Mouse (Mus musculus): ENCODE data around the gene Clpb.
"Not testable (repeated sequence)": the region's sequence is repeated elsewhere in the genome, so short reads cannot be mapped to it uniquely, and the experiment has no call there.

The Clpb gene

DNA sequence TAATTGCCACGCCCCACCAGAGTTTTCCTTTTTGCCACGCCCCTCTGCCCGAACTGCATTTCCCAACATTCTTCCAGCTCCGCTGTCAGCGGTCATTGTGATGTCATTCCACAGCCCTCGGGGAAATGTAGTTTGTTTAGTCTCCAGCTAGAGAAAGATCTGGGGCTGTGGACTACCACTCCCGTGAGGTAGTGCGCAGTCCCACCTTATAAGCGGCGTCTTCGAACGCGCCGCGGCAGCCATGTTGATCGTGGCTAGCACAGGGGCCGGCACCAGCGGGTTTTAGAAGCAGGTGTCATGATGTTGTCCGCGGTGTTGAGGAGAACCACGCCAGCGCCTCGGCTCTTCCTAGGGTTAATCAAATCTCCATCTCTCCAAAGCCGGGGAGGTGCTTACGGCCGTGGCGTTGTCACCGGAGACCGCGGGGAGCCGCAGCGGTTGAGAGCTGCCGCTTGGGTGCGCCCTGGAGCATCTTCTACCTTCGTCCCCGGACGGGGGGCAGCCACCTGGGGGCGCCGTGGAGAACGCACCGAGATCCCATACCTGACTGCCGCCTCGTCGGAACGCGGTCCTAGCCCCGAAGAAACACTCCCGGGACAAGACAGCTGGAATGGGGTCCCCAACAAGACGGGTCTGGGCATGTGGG lies at the start of gene Clpb:
Clpb (plus strand) TSS at position 120 of the 646 bp plus-strand sequence.
- peak; percentile 50 for DNase-seq (ENCODE audit: low spot score)

DNA sequence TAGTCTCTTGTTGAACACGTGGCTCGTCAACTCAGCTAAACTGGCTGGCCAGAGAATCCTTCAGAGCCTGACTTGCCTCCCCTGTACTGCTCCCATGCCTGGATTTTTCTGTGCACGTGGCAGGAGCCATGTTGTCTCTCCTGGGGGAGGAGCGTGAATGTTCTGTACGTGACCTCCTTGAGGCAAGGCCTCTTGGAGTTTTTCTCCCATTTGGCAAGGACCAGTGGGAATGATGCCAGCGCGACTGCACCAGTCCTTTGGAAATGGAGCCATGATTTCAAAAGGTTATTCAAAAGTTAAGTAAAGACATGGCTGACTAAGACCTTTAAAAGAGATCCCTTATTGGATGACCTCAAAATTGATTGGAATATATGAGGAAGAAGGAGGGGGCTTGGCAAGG lies 48.0 kb upstream of the Clpb start:
- DNase-seq (ENCODE audit: low spot score), result no peak

DNA sequence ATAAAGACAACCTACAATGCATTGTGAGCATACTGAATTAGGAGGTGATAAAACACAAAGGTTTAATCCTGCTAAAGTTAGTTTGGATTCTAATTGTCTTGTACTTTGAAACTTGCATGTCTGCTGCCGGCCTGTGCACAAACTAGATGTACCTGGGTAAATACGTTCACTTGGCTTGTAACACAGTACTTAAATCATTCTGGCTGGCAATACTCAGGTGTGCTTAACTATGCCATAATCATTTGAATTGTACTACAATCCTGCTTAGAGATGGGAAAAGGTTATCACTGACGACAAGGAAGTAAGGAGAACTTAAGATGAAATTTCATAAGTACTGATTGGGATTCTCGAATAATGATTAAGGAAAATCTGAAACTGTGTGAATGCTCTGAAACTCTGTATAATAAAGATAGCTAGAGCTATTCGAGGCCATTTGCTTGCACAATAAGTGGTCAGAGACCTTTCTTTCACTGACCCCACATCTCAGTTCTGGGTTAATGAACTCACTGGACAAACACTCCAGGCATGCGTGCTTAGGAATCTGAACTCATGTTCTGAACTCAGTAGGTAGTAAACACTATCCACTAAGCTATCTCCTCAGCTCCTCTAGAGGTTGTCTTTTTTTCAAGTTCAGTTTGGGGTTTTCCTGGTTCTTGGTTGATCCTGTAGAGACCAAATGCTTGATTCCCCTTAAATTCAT lies 47.1 kb upstream of the Clpb start:
- no peak for DNase-seq (ENCODE audit: low spot score)

DNA sequence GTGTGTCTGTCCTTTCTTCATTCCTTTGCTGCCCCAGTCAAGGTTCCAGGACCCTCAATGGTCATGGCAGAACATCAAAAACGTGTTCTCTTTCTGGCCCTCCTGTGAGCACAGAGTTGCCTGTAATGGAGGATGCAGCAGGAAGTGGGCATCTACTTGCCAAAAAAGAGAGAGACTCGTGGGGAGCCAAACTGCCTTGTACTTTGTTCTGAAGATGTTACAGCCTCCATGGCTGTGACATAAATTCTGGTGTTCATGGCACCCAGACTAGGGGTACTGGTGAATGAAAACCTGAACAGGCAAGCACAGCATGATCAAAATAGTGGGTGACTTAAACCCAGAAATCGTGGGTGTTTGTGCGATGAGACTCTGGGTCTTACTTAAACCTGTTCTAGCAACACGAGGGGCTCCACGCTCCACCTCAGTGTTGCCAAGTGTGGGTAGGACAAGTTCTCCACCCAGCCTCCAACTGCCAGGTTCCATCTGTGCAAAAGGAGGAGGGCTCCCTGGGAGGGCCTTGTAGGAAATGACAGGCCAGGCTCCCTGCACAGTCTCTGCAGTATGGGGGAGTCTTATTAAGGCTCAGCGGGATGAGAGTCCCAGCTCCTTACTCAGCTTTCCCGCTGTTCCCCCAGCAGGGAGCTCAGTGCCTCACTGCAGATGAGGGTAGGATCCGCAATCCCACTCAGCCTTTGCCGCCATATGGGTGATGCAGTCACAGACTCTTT lies 45.8 kb upstream of the Clpb start:
- DNase-seq (ENCODE audit: low spot score), result no peak

DNA sequence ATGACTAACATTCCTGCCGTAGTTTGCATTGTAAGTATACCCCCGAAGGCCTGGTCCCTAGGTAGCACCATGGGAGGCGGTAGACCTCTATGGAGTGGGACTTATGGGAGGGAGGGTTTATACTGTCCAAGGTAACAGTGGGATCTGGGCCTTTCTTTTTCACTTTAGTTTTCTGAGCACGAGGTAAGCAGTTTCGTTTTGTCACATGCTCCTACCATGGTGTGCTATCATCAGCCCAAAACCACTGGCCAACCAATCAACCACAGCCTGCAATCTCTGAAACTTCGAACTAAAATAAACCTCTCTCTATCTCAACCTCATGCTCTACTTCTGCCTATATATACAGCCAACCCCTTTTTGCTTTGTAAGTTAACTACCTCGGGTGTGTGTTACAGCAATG lies 45.2 kb upstream of the Clpb start:
- no peak for DNase-seq (ENCODE audit: low spot score)

DNA sequence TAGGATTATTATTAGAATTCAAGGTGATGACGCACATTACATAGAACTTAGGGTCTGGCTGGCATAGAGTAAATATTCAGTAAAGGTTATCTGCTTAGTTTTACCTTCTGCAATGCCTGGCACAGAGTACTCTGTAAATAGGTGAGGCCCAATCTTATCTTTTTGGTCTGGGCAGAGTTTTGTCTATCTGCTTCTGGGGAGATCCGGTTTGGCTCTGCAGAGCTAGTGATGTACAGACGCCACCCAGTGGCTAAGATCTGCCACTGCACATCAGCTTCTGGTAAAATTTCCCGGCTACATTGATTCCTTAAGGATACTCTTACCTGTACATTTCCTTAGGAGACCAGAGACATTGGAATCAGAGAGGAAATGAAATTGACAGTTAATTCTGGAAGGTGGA lies 43.1 kb upstream of the Clpb start:
- no peak for DNase-seq (ENCODE audit: low spot score)

DNA sequence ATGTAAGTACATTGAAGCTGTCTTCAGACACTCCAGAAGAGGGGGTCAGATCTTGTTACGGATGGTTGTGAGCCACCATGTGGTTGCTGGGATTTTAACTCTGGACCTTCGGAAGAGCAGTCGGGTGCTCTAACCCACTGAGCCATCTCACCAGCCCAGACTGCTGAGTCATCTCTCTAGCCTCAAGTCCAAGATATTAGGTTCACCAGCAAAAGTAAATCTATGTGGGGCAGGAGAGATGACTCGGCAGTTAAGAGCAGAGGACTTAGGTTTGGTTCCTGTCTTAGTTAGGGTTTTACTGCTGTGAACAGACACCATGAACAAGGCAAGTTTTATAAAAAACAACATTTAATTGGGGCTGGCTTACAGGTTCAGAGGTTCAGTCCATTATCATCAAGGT lies 41.6 kb upstream of the Clpb start:
- not testable (repeated sequence) for DNase-seq (ENCODE audit: low spot score)

DNA sequence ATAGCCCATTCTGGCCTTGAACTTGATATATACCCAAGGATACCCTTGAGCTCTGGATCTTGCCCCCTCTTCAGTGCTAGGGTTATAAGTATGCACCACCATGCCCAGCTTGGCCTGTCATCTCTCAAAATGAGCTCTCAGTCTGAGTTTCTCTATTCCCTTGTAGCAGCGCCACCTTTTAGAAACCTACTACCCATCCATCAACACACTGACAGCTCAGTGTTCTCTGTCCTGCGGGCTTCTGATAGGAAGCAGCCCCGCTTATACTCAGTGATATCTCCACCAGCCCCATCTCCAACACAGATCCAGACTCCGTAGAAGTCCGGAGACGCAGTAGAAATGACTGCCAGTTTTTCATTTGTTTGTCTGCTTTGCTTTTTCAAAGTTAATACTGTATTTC lies 39.1 kb upstream of the Clpb start:
- no peak for DNase-seq (ENCODE audit: low spot score)

DNA sequence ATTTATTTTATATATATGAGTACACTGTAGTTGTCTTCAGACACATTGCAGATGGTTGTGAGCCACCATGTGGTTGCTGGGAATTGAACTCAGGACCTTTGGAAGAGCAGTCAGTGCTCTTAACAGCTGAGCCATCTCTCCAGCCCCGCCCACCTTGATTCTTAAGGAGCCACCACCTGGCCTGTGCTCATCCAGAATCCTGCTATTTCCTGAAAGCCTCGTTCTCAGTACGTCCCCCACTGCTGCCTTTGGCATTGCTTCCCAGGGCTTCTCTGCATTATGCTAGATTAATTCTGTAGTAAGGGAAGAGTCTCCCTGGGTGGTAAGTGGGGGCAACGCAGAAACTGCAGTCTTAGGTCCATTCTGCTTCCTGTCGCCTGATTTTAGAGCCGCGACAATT lies 36.3 kb upstream of the Clpb start:
- not testable (repeated sequence) for DNase-seq (ENCODE audit: low spot score)

DNA sequence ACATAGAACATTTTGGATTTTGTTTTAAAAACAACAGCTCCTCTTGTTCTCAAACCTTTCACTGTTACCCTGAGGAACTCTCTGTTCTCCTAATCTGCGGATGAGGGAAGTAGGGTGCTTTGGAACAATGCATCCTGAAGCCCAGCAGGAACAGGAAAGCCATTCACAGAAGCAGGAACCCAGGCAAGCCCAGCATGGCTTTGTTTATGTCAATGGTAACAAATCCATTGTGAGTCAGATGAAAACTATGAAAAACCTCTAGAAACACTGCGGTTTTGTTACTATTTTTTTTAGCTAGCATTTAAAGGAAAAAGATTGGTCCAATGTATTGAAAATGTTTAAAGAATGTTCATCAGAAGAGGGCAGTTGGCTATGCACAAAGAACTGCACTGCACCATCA lies 35.0 kb upstream of the Clpb start:
- no peak for DNase-seq (ENCODE audit: low spot score)

DNA sequence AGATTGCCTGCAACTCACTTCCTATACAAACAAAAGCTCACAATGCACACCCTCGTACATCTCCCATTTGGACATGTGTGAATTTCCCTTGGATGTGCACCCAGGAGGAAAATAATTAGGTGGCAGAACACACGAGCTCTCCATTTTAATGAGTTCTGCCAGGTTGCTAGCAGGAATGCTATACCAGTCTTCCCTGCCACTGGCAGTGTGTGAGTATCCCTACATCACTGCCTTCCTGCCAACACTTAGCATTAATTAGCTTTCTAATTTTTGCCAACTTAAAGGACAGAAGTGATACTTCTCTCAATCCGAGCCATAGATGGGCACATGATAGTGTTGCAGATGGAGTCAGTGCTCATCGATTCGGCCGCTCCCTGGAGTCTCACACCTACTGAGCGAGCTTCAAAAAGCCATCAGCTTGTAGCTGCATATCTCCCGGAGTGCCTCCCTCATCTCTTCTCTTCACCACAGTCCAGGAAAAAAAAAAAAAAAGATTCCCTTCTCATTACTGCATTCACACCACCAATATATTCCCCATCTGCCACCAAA lies 29.7 kb upstream of the Clpb start:
- no peak for DNase-seq (ENCODE audit: low spot score)

DNA sequence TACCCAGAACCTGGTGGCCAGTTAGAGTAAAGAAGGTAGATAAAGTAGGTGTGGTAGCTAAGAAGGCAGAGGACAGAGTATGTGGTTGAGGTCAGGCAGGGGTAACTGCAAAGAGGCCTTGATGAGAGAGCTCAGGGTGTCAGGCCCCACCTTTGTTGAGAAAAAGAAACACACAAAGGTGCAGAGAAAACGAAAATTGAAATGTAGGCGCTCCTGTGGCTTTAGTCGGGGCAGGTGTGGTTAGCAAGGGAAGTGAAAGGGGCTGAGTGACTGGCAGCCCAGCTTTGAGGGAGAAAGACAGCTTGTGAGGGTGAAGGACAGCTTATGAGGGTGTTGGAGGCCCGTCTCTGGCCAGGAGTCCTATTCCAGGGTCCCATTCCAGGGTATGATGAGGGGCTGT lies 28.9 kb upstream of the Clpb start:
- DNase-seq (ENCODE audit: low spot score), result no peak

DNA sequence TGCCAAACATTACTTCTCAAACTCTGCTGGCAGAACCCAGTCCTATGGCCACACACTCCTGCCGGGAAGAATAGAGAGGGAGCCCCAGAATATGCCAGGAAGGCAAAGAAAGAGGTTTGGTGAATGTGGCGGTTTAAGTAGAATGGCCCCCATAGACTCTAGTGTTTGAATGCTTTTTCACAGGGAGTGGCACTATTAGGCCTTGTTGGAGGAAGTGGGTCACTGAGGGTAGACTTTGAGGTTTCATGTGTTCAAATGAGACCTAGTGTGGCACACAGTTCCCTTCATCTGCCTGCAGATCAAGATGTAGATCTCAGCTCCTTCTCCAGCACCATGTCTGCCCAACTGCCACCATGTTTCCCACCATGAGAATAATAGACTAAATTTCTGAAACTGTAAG lies 27.4 kb upstream of the Clpb start:
- DNase-seq (ENCODE audit: low spot score), result no peak

DNA sequence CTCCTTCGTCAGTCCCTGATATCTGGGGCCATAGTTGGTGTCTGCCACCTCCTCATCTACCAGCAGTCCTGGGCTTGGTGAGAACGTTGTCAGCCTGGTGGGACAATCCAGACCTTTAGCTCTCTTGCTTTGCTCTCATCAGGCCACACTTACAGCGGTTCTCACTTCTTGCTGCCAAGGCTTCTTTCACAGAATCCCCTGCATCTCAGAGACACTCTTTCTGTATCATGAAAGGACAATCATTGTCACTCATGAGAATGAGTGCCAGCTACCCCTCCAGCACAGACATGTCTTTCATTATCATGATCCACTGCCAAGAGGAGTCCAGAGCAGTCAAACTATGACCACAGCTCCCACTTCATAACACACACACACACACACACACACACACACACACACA lies 19.6 kb upstream of the Clpb start:
- no peak for DNase-seq (ENCODE audit: low spot score)

DNA sequence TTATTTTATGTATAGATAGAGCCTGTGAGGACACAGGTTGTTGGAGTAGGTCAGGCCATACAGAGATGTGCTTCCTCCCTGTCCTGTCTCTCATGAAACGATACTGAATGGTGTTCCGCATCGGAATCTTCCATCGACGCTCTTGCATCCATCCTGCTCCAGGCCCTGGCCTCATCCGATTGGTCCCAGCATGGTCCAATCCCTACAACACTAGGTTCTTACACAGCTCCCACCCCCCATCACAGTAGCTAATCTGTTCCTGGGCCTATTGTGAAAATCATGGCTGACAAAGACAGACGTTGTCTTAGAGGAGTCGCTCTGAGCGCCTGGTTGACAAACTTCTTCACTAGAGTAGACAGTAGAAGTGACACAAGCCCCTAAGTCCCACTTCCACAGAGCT lies 13.7 kb upstream of the Clpb start:
- no peak for DNase-seq (ENCODE audit: low spot score)

DNA sequence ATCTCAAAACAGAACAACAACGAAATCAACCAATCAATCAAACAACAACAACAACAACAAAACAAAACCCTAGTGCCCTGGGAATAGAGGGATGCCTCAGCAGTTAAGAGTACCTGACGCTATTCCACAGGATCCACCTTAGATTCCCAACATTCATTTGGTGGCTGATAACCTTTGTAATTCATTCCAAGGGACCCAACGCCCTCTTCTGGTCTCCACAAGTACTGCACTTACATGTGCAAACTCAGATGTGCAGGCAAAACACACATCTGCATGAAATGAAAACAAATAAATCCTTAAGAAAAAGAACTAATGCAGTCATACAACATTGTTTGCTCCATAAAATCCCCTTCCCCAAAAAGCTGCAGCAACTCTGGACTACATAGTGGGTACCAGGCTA lies 12.9 kb upstream of the Clpb start:
- DNase-seq (ENCODE audit: low spot score), result no peak

DNA sequence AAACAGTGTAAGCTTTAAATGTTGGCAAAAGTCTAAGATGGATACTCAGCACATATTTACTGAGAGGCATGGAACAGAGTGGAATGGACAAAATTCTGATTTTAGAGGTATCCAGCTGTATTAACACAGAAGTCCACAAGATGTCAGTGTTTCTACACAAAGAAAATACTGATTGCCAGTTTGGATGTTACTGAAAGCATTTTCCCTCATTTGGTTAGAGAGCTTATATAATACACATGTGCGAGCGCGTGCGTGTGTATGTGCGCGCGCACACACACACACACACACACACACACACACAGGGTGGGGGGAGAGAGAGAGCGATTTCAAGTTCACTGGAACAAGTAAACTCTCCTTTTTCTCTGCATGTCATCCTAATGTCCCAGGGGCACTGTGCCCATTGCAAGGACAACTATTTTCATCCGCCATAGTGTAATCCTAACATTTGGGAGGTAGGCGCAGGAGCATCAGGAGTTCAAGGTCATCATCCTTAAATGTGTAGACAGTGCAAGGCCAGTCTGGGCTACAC lies 9.7 kb upstream of the Clpb start:
- DNase-seq (ENCODE audit: low spot score), result no peak

DNA sequence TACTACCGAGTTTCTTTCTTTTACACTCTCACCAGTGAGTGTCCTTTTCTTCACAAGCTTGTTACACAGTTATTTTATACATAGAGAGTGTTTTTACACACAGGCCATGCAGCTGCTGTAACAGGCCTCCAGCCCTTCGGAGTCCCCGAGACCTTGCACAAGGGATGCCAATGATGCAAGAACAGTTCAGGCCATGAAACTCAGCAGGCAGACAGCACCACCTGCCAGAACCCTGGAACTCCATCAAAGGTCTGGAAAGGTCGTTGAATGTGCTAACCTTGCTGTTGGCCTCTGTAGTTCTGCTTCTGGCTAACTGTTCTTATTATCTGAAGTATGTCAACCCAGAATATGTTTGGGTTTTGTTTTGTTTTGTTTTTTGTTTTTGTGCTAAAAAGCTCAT lies 8.5 kb upstream of the Clpb start:
- no peak for DNase-seq (ENCODE audit: low spot score)

DNA sequence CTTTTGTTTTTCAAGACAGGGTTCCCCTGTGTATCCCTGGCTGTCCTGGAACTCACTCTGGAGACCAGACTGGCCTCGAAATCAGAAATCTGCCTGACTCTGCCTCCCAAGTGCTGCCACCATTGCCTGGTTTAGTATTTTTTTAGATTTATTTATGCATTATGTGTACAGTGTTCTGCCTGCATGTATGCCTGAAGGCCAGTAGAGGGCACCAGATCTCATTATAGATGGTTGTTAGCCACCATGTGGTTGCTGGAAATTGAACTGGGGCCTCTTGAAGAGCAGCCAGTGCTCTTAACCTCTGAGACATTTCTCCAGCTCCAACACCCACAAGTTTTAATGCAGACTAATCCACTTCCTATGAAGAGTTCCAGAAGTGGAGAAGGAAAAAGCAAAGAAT lies 1.4 kb upstream of the Clpb start:
- DNase-seq (ENCODE audit: low spot score), result no peak

DNA sequence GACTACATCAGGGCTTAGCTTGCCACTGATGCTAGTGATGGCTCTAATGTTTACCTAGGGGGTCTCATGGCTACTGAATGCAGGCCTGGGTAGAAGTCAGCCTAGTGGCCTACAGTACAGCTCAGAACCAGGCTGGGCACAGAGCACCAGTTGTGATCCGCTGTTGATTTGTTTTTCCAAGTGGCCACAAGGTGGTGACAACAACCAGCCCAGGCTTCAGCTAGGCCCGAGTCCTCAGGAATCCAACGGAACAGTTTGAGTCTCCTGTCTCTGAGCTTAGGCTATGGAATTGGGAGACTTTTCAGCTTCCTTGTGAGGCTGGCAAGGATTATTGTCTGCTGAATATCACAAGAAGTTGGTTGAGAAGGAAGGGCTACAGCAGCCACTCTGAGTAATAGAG lies 3.1 kb downstream of the Clpb start:
- no peak for DNase-seq (ENCODE audit: low spot score)

DNA sequence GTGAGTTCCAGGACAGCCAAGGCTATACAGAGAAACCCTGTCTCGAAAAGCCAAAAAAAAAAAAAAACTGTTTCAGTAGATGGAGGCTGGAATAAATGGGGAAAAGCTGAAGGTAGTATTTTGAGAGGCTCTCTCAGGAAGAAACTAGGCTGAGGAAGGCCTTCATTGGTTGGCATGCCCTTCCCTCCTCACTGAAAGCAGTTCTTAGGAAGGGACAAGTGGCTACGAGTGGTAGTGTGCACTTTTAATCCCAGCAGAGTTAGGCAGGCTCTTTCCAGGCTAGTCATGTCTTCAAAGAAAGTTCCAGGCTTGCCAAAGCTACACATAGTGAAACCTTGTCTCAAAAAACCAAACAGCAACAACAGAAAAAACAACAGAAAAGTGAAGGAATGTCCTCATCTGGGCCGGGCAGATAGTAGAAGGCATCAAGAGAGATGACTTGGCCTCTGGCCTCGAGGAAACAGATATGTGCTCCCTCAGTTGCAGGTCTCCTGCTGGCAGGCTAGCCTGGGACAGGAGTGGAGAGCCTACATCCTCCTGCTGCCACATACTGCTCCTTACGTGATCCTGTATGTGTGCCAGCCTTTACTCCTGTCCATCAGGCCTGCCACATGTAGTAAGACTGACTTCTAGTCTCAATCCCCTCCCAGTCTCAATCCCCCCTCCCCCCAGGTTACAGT lies 8.3 kb downstream of the Clpb start:
- no peak for DNase-seq (ENCODE audit: low spot score)

DNA sequence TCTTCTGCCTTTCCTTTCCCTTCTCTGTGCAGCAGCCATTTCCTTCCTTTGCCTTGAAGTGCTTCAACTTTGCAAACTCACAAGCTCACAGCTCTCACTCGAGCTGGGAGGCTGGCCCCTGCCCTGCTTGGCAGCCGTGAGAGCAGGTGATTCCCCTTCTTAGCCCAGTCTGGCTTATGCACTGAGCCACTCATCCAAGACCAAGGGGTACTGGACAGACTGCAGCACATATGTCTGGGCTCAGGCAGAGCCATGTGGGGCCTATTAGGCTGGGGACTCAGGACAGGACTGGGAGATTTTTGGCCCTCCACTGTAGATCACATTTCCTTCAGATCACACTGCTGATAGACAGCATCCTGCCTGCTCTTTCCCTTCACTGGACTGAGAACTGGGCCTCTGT lies 10.1 kb downstream of the Clpb start:
- DNase-seq (ENCODE audit: low spot score), result no peak
